8 mouse cellular contexts compared by ENCODE assay signal in genomic region chr7:133805614-133806175, GRCm38 (mm10). TPM values are rescaled to one million over a fixed set of nuclear protein-coding genes. Genes with fewer than 3 reads are reported as not detected.
A peak's percentile ranks its signal among the peaks of the same experiment; 100 is the strongest.
DNase-seq lines count a peak whose midpoint lies in the region; ATAC-seq and TF ChIP-seq lines count a peak whose summit lies in the region.

No protein-coding gene starts in this region.

- no peaks in the 10 kb centered on the region for H3K36me3 ChIP-seq in E14TG2a.4 (ENCODE audit: insufficient read depth, low read length)
- H3K36me3 ChIP-seq in embryonic facial prominence, embryonic 11.5 days (replicated peaks; ENCODE audit: control insufficient read depth, insufficient read depth, low read depth, low read length): no peaks in the 10 kb centered on the region
- H3K36me3 ChIP-seq in lung, embryonic 15.5 days: no peaks in the 10 kb centered on the region

- peak; percentile 82 for DNase-seq in adrenal gland, postnatal 10 days
- DNase-seq in embryonic facial prominence, embryonic 11.5 days (ENCODE audit: low spot score): peak; percentile 76
- DNase-seq in heart, postnatal 14 days: peak; percentile 61 to 78
- DNase-seq in layer of hippocampus, adult 18-20 months (ENCODE audit: low spot score in 2 of 2): peak; percentile 32 to 71
- peak; percentile 62 to 81 for DNase-seq in right cerebral cortex, postnatal 10 days (ENCODE audit: low spot score in 2 of 2)
- no peak for DNase-seq in spleen, adult 12 weeks (ENCODE audit: low spot score)

- H3K4me2 ChIP-seq in embryonic facial prominence, embryonic 11.5 days (ENCODE audit: low read depth, low read length): no peak overlapping the region
- H3K4me2 ChIP-seq in lung, embryonic 15.5 days: no peak overlapping the region

- no peak overlapping the region for H3K4me3 ChIP-seq in E14TG2a.4 (replicated peaks; ENCODE audit: low read length)
- no peak overlapping the region for H3K4me3 ChIP-seq in embryonic facial prominence, embryonic 11.5 days (ENCODE audit: low read depth, low read length)
- H3K4me3 ChIP-seq in lung, embryonic 15.5 days: no peak overlapping the region

- H3K27ac ChIP-seq in embryonic facial prominence, embryonic 11.5 days (replicated peaks; ENCODE audit: low read depth, low read length): no peak overlapping the region
- no peak overlapping the region for H3K27ac ChIP-seq in lung, embryonic 15.5 days

- intact Hi-C loops in heart, postnatal 14 days (cut with DNase I): loop anchor here (2.0 to 10.0 kb wide), 2 partner anchors 543 to 1679 kb away; no protein-coding TSS in a partner anchor

- H3K9ac ChIP-seq in embryonic facial prominence, embryonic 11.5 days (replicated peaks; ENCODE audit: low read length): no peak overlapping the region
- no peak overlapping the region for H3K9ac ChIP-seq in lung, embryonic 15.5 days

- H3K9me3 ChIP-seq in E14TG2a.4 (ENCODE audit: low read length): no peaks in the 10 kb centered on the region
- H3K9me3 ChIP-seq in embryonic facial prominence, embryonic 11.5 days (replicated peaks; ENCODE audit: control insufficient read depth, low read length): no peaks in the 10 kb centered on the region
- no peaks in the 10 kb centered on the region for H3K9me3 ChIP-seq in lung, embryonic 15.5 days

- no peak for ATAC-seq in embryonic facial prominence, embryonic 11.5 days (replicated peaks; ENCODE audit: insufficient number of reproducible peaks, low FRiP score, low TSS enrichment, low read depth)
- ATAC-seq in lung, embryonic 15.5 days (ENCODE audit: borderline replicate concordance, extremely low read depth, low FRiP score, low TSS enrichment): peak; percentile 81

- H3K4me1 ChIP-seq in E14TG2a.4 (replicated peaks; ENCODE audit: low read depth, low read length): peaks cover 3% of the 10 kb centered on the region; the same call in 1 of the 2 replicates
- H3K4me1 ChIP-seq in embryonic facial prominence, embryonic 11.5 days (ENCODE audit: control insufficient read depth, insufficient read depth, low read length): no peaks in the 10 kb centered on the region
- peaks cover 4% of the 10 kb centered on the region; the same call in 1 of the 2 replicates for H3K4me1 ChIP-seq in lung, embryonic 15.5 days

- TF ChIP-seq CTCF in E14TG2a.4 (conservative IDR thresholded peaks at IDR 0.05; ENCODE audit: low read length): peak; percentile 57

- H3K27me3 ChIP-seq in E14TG2a.4 (ENCODE audit: insufficient read depth, low read length): 0 out of 2 replicates have a peak, but pooled peaks cover 2% of the 10 kb centered on the region
- H3K27me3 ChIP-seq in embryonic facial prominence, embryonic 11.5 days (ENCODE audit: control insufficient read depth, insufficient read depth, low read length): no peaks in the 10 kb centered on the region
- no peaks in the 10 kb centered on the region for H3K27me3 ChIP-seq in lung, embryonic 15.5 days

- WGBS in embryonic facial prominence, embryonic 11.5 days: 62% methylated on average over 7 of the region's 7 CpGs
- WGBS in lung, embryonic 15.5 days: 37% methylated on average over 7 of the region's 7 CpGs

RNA-seq across cellular contexts. Expression of gene Dhx32, which starts 23.2 kb away (rescaled TPM):
- total RNA-seq in adrenal gland, postnatal 10 days (2021): 10 to 100 TPM; 35.6 to 46.8 TPM
- 36.2 and 36.9 TPM in 2 replicates for polyA plus RNA-seq in embryonic facial prominence, embryonic 11.5 days (2014; fragmentation: Nextera tagmentation; extraction: Ambion mirVana)
- total RNA-seq in heart, postnatal 14 days (2021): 10 to 100 TPM; 32.3 to 33.7 TPM
- 10 to 100 TPM; 35.4 to 36.5 TPM for total RNA-seq in layer of hippocampus, adult 18-20 months (2021)
- 26.4 and 27.7 TPM in 2 replicates for polyA plus RNA-seq in lung, embryonic 15.5 days (2015; fragmentation: Nextera tagmentation; extraction: Ambion mirVana)

RNA-seq across cellular contexts. Expression of gene Fank1, which starts 29.0 kb away (rescaled TPM):
- under 1 TPM; 0.18 to 0.36 TPM for total RNA-seq in adrenal gland, postnatal 10 days (2021)
- polyA plus RNA-seq in embryonic facial prominence, embryonic 11.5 days (2014; fragmentation: Nextera tagmentation; extraction: Ambion mirVana): 0.52 and 0.75 TPM in 2 replicates
- total RNA-seq in heart, postnatal 14 days (2021): under 1 TPM in 1 of 2 experiments, not detected in 1; 0.50 TPM
- total RNA-seq in layer of hippocampus, adult 18-20 months (2021): 1 to 10 TPM; 2.2 to 2.8 TPM
- 1.5 and 1.7 TPM in 2 replicates for polyA plus RNA-seq in lung, embryonic 15.5 days (2015; fragmentation: Nextera tagmentation; extraction: Ambion mirVana)
